Mouse (Mus musculus): ENCODE measurements around the gene Cel. TPM values are rescaled to one million over a fixed set of nuclear protein-coding genes. Genes with fewer than 3 reads are reported as not detected.
A peak's percentile ranks its signal among the peaks of the same experiment; 100 is the strongest.

The Cel gene
- polyA plus RNA-seq, 1 experiment from 2014 or later, result not detected

GRCm38 (mm10) chr2:28535263-28535540 is 28.0 kb downstream of the Cel start:
- 33% methylated on average over 4 of the region's 4 CpGs for WGBS
- no peak overlapping the region for H3K9ac ChIP-seq

DNA sequence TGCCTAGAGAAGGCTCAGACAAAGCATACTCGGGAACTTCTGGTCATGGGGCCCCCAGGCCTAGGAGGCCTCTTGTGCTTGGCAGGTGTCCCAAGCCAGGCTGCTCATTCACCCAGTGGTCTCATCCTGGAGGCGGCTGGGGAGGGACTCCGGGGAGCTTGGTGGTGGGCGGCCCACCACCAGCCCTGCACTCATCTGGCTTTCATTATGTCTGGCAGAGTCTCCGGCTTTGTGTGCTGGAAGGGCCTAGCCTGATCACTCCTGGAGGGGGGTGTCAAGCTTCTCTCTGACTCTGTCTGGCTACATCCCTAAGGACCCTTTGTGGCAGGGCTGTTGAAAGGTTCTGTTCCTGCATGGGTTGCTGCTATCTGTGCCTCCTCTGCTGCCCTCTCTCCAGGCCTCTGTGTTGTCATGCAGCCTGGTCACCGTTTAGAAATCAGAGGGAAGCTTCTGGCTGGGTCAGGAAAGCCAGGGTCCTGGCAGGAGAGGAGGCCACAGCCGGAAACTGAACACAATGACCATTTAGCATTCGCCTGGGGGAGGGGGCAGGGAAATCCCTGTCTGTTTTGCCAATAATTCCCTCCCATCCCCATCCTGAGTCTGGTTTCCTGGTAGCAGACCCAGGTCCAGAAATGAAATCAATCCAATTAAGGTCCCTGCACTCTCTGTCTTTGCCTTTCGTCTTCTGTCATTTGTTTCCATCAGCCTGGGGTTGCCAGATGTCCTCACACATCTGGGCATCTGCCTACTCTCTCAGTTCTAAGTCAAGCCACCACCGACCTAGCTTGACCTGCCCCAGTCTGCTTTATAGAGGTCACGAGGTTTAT is 28.6 kb downstream of the Cel start:
- ATAC-seq (ENCODE audit: borderline replicate concordance, extremely low read depth, low FRiP score, low TSS enrichment), result no peak
- H3K4me1 ChIP-seq, result peaks cover 77% of the 10 kb centered on the region

More at GRCm38 (mm10) chr2:28535263-28535540, 28.0 kb downstream of the Cel start:
- Histone ChIP-seq H3K27ac (peak overlapping the region; percentile 83), H3K4me1 (peaks cover 83% of the 10 kb centered on the region), H3K4me2 (peak overlapping the region; percentile 90), H3K36me3 (no peaks in the 10 kb centered on the region), H3K27me3 (no peaks in the 10 kb centered on the region), H3K9me3 (no peaks in the 10 kb centered on the region), H3K4me3 (peak overlapping the region; percentile 74; the same call in 1 of the 2 replicates)
- no peak for ATAC-seq (ENCODE audit: borderline replicate concordance, extremely low read depth, low FRiP score, low TSS enrichment)

DNA sequence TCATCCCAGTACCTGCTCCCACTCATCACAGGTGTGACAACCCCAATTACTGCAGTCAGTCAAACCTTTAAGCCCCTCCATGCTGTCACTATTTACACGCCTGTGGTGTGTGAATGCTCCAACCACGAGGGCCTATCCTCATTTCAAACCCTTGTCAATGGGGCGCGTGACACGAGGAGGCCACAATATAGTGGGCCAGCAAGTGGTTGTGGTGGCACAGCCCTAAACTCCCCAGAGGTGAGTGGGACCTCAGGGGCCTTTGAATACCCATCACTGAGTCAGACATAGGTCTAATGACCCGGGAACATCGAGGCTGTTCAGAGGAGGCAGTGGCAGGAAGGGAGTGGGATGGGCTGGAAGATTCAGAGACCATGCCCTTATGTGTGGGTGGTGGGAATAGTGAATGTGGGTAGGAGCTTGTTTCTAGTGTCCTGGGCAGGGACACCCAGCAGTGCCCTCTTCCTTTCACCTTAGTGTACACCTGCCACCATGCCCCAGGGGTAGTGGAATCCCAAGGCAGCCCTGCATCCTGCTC is 29.2 kb downstream of the Cel start:
- ATAC-seq (ENCODE audit: borderline replicate concordance, extremely low read depth, low FRiP score, low TSS enrichment), result no peak
- peaks cover 71% of the 10 kb centered on the region for H3K4me1 ChIP-seq
- WGBS, result 69% methylated on average over 7 of the region's 7 CpGs

More for the DNA sequence above, 28.6 kb downstream of the Cel start:
- no peaks in the 10 kb centered on the region for H3K27me3 ChIP-seq
- H3K9me3 ChIP-seq, result no peaks in the 10 kb centered on the region
- peak overlapping the region; percentile 90 for H3K4me2 ChIP-seq
- WGBS, result 38% methylated on average over 11 of the region's 11 CpGs
- H3K27ac ChIP-seq, result peak overlapping the region; percentile 83
- peak overlapping the region; percentile 74 for H3K4me3 ChIP-seq
- H3K36me3 ChIP-seq, result no peaks in the 10 kb centered on the region
- peak overlapping the region; percentile 78; the same call in 1 of the 2 replicates for H3K9ac ChIP-seq

DNA sequence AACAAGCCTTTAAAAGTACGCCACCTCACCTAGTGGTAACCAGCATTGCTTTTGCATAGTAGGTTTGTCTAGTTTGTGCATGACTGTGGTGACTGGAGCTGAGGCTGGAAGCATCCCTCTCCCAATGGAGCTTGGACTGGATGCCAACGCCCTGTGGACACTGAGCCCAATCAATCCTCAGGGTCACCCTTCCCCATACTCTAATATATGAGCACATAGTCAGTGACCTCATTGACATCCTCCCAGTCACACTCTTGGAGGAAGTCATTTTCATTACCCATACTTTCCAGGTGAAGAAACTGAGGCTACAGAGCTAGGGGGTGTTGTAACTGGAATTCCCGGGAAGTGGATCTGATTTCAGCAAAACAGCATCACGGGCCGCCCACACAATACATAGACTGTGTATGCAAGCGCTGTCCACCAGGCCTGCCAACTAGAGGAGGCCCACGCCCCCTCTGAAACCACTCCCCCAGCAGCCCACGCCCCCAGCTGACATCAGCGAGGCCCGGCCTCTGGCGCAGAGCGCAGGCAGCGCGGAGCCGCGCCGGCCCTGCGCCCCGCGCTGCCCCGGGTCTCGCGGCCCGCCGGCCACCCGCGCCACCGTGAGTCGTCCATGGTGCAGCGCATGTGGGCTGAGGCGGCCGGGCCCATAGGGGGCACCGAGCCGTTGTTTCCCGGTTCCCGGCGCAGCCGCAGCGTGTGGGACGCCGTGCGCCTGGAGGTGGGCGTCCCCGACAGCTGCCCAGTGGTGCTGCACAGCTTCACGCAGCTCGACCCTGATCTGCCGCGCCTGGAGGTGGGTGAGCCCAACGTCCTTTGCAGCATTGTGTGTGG is 30.0 kb downstream of the Cel start:
- peak overlapping the region; percentile 78 for H3K9ac ChIP-seq
- peak overlapping the region; percentile 90 for H3K4me2 ChIP-seq
- no peaks in the 10 kb centered on the region for H3K9me3 ChIP-seq
- H3K36me3 ChIP-seq, result no peaks in the 10 kb centered on the region
- ATAC-seq (ENCODE audit: borderline replicate concordance, extremely low read depth, low FRiP score, low TSS enrichment), result peak; percentile 92
- H3K4me3 ChIP-seq, result peak overlapping the region; percentile 74
- H3K27me3 ChIP-seq, result no peaks in the 10 kb centered on the region
- peaks cover 62% of the 10 kb centered on the region for H3K4me1 ChIP-seq
- peak overlapping the region; percentile 83 for H3K27ac ChIP-seq
- 3% methylated on average over 48 of the region's 49 CpGs for WGBS

More for the DNA sequence above, 29.2 kb downstream of the Cel start:
- peak overlapping the region; percentile 74 for H3K4me3 ChIP-seq
- H3K9ac ChIP-seq, result peak overlapping the region; percentile 78
- peak overlapping the region; percentile 90 for H3K4me2 ChIP-seq
- no peaks in the 10 kb centered on the region for H3K27me3 ChIP-seq
- no peaks in the 10 kb centered on the region for H3K36me3 ChIP-seq
- H3K9me3 ChIP-seq, result no peaks in the 10 kb centered on the region
- H3K27ac ChIP-seq, result peak overlapping the region; percentile 83

GRCm38 (mm10) chr2:28530311-28530710 is 32.9 kb downstream of the Cel start:
- Histone ChIP-seq H3K36me3 (no peaks in the 10 kb centered on the region), H3K9ac (no peak overlapping the region; the same call in 1 of the 2 replicates), H3K4me3 (no peak overlapping the region), H3K4me2 (no peak overlapping the region), H3K27ac (no peak overlapping the region), H3K4me1 (peaks cover 51% of the 10 kb centered on the region), H3K27me3 (no peaks in the 10 kb centered on the region), H3K9me3 (no peaks in the 10 kb centered on the region)
- WGBS, result 62% methylated on average over 7 of the region's 7 CpGs
- no peak for ATAC-seq (ENCODE audit: borderline replicate concordance, extremely low read depth, low FRiP score, low TSS enrichment)

- Histone ChIP-seq H3K4me1 (peaks cover 51% of the 10 kb centered on the region), H3K9ac (no peak overlapping the region)
These were observed 33.3 kb downstream of the Cel start for GRCm38 (mm10) chr2:28529856-28530255.

GRCm38 (mm10) chr2:28528354-28528730 is 34.9 kb downstream of the Cel start:
- Histone ChIP-seq H3K9me3 (no peaks in the 10 kb centered on the region), H3K4me2 (no peak overlapping the region), H3K27me3 (no peaks in the 10 kb centered on the region), H3K36me3 (no peaks in the 10 kb centered on the region), H3K4me1 (peaks cover 51% of the 10 kb centered on the region), H3K4me3 (no peak overlapping the region), H3K9ac (no peak overlapping the region), H3K27ac (no peak overlapping the region)
- no peak for ATAC-seq (ENCODE audit: borderline replicate concordance, extremely low read depth, low FRiP score, low TSS enrichment)
- 83% methylated on average over 7 of the region's 7 CpGs for WGBS

More at GRCm38 (mm10) chr2:28529856-28530255, 33.3 kb downstream of the Cel start:
- H3K27me3 ChIP-seq, result no peaks in the 10 kb centered on the region
- H3K27ac ChIP-seq, result no peak overlapping the region
- H3K4me2 ChIP-seq, result no peak overlapping the region
- no peaks in the 10 kb centered on the region for H3K36me3 ChIP-seq
- no peak for ATAC-seq (ENCODE audit: borderline replicate concordance, extremely low read depth, low FRiP score, low TSS enrichment)
- no peaks in the 10 kb centered on the region for H3K9me3 ChIP-seq
- no peak overlapping the region for H3K4me3 ChIP-seq
- 72% methylated on average over 4 of the region's 4 CpGs for WGBS

DNA sequence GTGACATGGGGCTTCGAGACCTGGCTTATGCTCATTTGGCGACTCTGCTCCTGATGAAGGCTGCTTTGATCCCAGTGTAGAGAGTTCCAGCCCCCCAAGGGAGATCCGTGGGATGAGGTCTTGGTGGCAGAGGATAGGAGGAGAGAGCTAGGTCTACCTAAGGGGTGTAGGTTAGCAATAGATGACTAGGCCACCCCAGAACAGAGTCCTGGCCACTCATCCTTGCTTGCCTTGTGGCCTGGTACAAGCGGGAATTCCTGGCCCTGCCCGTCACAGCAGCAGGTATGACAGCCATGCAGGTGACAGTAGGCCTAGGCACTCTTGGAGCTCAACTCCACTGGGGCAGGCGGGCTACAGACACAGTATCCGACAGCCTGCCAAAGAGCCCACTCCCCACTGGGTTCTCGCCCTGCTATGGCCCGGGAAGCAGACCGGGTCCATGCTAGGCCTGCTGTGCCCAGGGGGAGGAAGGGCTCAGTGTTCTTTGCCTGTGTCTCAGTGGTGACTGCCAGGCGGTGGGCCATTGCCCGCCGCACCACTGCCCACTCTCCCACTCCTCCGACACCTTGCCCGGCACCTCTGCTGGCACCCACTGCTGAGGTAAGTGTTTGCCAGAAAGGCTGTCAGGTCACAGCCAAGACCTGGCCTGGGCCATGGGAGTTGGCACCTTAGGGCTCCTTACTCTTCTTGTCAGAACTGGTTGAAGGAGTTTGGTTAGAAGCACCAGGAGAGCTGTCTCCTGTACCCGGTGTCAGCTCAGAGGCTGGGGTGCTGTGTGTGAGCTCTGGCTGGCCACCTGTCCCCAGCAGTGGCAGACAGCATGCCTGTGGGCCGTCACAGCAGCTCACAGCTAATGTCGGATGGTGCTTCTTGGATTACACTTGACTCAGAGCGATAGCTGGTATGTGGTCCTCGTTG is 35.5 kb downstream of the Cel start:
- no peak overlapping the region for H3K9ac ChIP-seq
- H3K4me3 ChIP-seq, result no peak overlapping the region
- H3K4me1 ChIP-seq, result peaks cover 50% of the 10 kb centered on the region
- H3K36me3 ChIP-seq, result no peaks in the 10 kb centered on the region
- no peak for ATAC-seq (ENCODE audit: borderline replicate concordance, extremely low read depth, low FRiP score, low TSS enrichment)
- 84% methylated on average over 20 of the region's 20 CpGs for whole genome bisulfite sequencing
- H3K9me3 ChIP-seq, result no peaks in the 10 kb centered on the region
- no peaks in the 10 kb centered on the region for H3K27me3 ChIP-seq
- no peak overlapping the region for H3K4me2 ChIP-seq
- no peak overlapping the region for H3K27ac ChIP-seq

DNA sequence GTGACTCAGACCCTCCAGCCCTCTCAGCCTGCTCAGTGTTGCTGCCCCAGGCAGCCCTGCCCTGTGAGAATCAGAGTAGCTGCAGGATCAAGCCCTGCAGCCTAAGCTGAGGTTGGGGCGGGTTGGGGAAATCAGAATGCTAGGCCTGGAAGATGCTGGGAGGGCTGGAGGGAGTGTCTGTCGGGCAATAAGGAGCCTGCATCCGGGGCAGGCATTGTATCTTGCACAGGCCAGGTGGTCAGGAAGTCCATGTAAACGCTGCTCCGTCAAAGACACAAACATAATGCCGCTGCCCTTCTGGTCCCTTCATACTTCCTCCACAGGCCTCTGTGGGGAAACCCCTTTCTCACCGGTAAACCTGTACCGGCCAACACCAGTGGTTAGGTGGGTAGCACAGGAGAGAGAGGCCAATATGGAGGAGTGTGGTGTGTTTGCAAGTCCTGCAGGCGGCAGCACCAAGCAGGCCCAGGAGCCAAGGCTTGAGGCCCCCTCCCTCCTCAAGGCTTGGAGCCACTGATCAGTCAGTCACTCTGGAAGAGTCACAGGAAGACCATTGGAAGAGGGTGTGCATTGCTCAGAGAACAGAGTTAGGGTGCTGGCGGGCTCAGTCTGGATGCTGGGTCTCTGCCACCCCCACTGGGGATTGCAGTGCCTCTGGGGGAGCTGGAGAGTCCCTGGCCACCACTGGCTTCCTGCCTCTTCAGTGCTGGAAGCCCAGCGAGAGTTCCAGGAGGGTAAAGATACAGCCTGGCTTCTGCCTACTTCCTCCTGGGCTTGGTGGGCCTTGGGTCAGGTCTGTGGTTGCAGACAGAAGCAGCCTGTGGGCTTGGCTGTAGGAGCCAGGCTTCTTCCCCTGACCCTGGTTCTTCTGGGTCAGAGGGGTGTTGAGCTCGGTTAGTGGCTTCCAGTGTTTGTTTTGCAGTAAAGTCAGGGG is 37.0 kb downstream of the Cel start:
- peak overlapping the region; percentile 19; the same call in 1 of the 2 replicates for H3K4me2 ChIP-seq
- H3K4me3 ChIP-seq, result no peak overlapping the region
- no peak overlapping the region for H3K9ac ChIP-seq
- peak overlapping the region; percentile 79 for H3K27ac ChIP-seq
- no peaks in the 10 kb centered on the region for H3K9me3 ChIP-seq
- H3K27me3 ChIP-seq, result no peaks in the 10 kb centered on the region
- H3K36me3 ChIP-seq, result no peaks in the 10 kb centered on the region
- H3K4me1 ChIP-seq, result peaks cover 43% of the 10 kb centered on the region
- ATAC-seq (ENCODE audit: borderline replicate concordance, extremely low read depth, low FRiP score, low TSS enrichment), result 0 out of 2 replicates have a peak, but pooled peaks have one; percentile 2
- WGBS, result 36% methylated on average over 12 of the region's 12 CpGs

DNA sequence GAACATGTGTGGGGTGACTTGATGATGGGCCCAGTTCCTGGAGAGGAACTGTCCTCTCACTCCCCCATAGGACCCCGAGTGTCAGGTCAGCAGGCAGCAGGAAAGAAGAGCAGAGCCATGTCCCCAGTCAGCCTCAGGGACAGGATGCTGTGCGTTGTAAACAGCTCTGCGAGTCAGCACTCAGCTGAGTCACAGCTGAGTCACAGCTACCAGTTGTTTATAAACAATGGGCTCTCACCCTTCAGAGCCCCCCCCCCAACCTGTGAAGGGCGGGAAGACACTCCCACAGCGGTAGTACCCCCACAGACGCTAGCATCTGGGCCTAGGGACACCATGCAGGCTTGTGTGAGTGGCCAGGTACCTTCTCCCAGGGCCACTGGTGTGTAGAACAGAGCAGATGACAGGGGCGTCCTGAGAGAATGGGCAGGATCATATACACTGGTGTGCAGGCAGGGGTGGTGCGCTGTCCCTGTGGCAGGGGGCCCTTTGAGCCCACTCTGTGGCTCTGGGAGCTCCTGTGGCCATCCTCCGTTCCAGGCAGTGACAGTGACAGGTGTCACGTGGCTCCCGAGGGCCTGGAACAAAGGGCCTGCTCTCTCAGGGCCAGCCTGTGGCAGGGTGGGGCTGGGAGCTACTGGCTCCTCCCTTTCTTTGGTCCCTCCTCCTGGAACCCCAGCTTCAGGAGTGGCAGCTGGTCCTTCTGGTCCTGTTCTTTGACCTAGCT is 37.8 kb downstream of the Cel start:
- Histone ChIP-seq H3K4me3 (no peak overlapping the region), H3K27me3 (no peaks in the 10 kb centered on the region), H3K4me2 (peak overlapping the region; percentile 23; the same call in 1 of the 2 replicates), H3K9me3 (no peaks in the 10 kb centered on the region), H3K9ac (no peak overlapping the region), H3K27ac (peak overlapping the region; percentile 79), H3K36me3 (no peaks in the 10 kb centered on the region), H3K4me1 (peaks cover 40% of the 10 kb centered on the region)
- WGBS, result 12% methylated on average over 11 of the region's 11 CpGs
- ATAC-seq (ENCODE audit: borderline replicate concordance, extremely low read depth, low FRiP score, low TSS enrichment), result peak; percentile 64
